Mouse (Mus musculus) stomach, embryonic 15.5 days (tissue): Measurements from ENCODE around the gene Zbtb32. TPM values are rescaled to one million over a fixed set of nuclear protein-coding genes. Genes with fewer than 3 reads are reported as not detected.

Experiments
- ATAC-seq: fragments of 200-750 bp; cut with Nextera tagmentation; 2 replicates; pipeline ENCODE4 v1.8.0; 2017; ENCODE audit warnings: low read depth, moderate number of reproducible peaks, moderate TSS enrichment; ENCODE audit not compliant: insufficient read depth, low FRiP score
- H3K27ac ChIP-seq: fragments of 300-500 bp; sonication (generic); 2 replicates; pipeline ENCODE4 v1.5.1; 2015; ENCODE audit warnings: mild to moderate bottlenecking, inconsistent platforms
- H3K27me3 ChIP-seq: fragments of 300-500 bp; sonication (generic); replicated peaks from 2 replicates; pipeline ENCODE4 v1.6.1; 2015; ENCODE audit warnings: inconsistent platforms
- H3K36me3 ChIP-seq: fragments of 300-500 bp; sonication (generic); 2 replicates; pipeline ENCODE4 v1.6.1; 2015; ENCODE audit warnings: inconsistent platforms
- H3K4me1 ChIP-seq: fragments of 300-500 bp; sonication (generic); 2 replicates; pipeline ENCODE4 v1.6.1; 2015; ENCODE audit warnings: inconsistent platforms
- H3K4me2 ChIP-seq: fragments of 300-500 bp; sonication (generic); 2 replicates; pipeline ENCODE4 v1.6.1; 2015; ENCODE audit warnings: mild to moderate bottlenecking, inconsistent platforms
- H3K4me3 ChIP-seq: fragments of 300-500 bp; sonication (generic); replicated peaks from 2 replicates; pipeline ENCODE4 v1.5.1; 2015; ENCODE audit warnings: inconsistent platforms
- H3K9ac ChIP-seq: fragments of 300-500 bp; sonication (generic); 2 replicates; pipeline ENCODE4 v1.6.1; 2015; ENCODE audit warnings: inconsistent platforms
- H3K9me3 ChIP-seq: fragments of 300-500 bp; sonication (generic); 2 replicates; pipeline ENCODE4 v1.6.1; 2016; ENCODE audit warnings: inconsistent platforms
- WGBS: fragments of 180-500 bp; shearing (Covaris S2); methylation state at CpG from one replicate; pipeline ENCODE4 v1.1.7; 2015; 5-methylcytosine and 5-hydroxymethylcytosine counted together
- polyA plus RNA-seq: library from polyadenylated mRNA; unstranded; fragments of >200 nt; fragmentation: Nextera tagmentation; extraction: Ambion mirVana; gene quantifications from 2 replicates; pipeline ENCODE4 v1.2.1, GENCODE M21; 2015

Zbtb32 gene
- polyA plus RNA-seq, 1 experiment from 2014 or later = 0.90 TPM

DNA sequence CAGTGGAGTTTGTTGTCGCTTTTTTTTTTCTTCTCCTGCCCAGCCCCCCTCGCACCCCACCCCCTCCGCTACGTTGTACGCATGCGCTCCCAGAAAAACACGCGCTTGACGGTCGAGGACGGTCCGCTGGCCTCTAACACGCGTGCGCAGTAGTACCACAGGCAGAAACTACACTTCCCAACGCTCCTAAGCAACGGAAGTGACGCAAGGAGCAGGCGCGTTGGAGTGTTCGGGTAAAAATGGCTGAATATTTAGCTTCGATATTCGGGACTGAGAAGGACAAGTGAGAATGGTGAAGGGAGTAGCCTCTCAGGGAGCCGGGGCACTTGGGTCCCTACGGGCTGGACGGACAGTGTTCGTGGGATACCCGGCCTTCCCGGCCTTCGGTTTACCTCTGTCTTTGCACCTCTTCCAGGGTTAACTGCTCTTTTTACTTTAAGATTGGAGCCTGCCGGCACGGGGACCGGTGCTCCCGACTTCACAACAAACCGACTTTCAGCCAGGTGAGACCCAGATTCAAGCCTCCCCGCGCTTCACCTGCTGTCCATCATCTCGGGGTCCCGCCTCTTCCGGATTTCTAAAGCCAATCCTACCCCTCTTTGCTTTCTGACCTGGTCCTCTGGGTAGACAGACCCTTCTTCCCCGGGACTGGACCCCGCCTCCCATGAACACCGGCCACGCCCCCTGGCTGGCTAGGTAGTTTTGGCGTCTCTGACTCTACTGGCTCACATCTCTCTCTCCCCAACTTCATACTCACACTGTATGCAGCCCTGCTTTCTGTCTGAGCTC, 35.4 kb downstream of the Zbtb32 start, which contains the start of the genes U2af1l4, Gm49396 and Psenen:
U2af1l4 (plus strand) TSS at position 185 of the 789 bp plus-strand sequence.
Gm49396 (plus strand) TSS at position 228 of the 789 bp plus-strand sequence.
Psenen (minus strand) TSS at position 511 of the 789 bp plus-strand sequence.
- H3K27me3 ChIP-seq = no peaks in the 10 kb centered on the region
- no peaks in the 10 kb centered on the region for H3K9me3 ChIP-seq
- peak within 1 kb of the TSS; percentile 70 for H3K4me2 ChIP-seq
- peak within 1 kb of the TSS; percentile 60 for H3K9ac ChIP-seq
- H3K4me3 ChIP-seq = peak within 1 kb of the TSS; percentile 88
- peaks cover 9% of the 10 kb centered on the region for H3K36me3 ChIP-seq
- ATAC-seq = peak; percentile 87
- WGBS = under 1% methylated on average over 45 of the region's 45 CpGs
- peak within 1 kb of the TSS; percentile 99 for H3K27ac ChIP-seq
- H3K4me1 ChIP-seq = peaks cover 12% of the 10 kb centered on the region; the same call in 1 of the 2 replicates

- H3K36me3 ChIP-seq = peaks cover 9% of the 10 kb centered on the region
- WGBS = under 1% methylated on average over 27 of the region's 27 CpGs
- peaks cover 15% of the 10 kb centered on the region; the same call in 1 of the 2 replicates for H3K4me1 ChIP-seq
- peak overlapping the region; percentile 99 for H3K27ac ChIP-seq
- peak overlapping the region; percentile 70 for H3K4me2 ChIP-seq
- no peaks in the 10 kb centered on the region for H3K27me3 ChIP-seq
- no peaks in the 10 kb centered on the region for H3K9me3 ChIP-seq
- H3K4me3 ChIP-seq = peak overlapping the region; percentile 88
- no peak for ATAC-seq
- peak overlapping the region; percentile 44 for H3K9ac ChIP-seq
Observed at GRCm38 (mm10) chr7:30562526-30563116, 36.1 kb downstream of the Zbtb32 start.

GRCm38 (mm10) chr7:30560296-30560695, 38.4 kb downstream of the Zbtb32 start:
- H3K9me3 ChIP-seq = no peaks in the 10 kb centered on the region
- peak overlapping the region; percentile 82; the same call in 1 of the 2 replicates for H3K4me2 ChIP-seq
- WGBS = 61% methylated on average over 2 of the region's 2 CpGs
- no peak overlapping the region for H3K4me3 ChIP-seq
- ATAC-seq = no peak
- no peak overlapping the region for H3K9ac ChIP-seq
- peaks cover 15% of the 10 kb centered on the region; the same call in 1 of the 2 replicates for H3K4me1 ChIP-seq
- H3K27ac ChIP-seq = no peak overlapping the region
- no peaks in the 10 kb centered on the region for H3K27me3 ChIP-seq
- peaks cover 18% of the 10 kb centered on the region for H3K36me3 ChIP-seq

DNA sequence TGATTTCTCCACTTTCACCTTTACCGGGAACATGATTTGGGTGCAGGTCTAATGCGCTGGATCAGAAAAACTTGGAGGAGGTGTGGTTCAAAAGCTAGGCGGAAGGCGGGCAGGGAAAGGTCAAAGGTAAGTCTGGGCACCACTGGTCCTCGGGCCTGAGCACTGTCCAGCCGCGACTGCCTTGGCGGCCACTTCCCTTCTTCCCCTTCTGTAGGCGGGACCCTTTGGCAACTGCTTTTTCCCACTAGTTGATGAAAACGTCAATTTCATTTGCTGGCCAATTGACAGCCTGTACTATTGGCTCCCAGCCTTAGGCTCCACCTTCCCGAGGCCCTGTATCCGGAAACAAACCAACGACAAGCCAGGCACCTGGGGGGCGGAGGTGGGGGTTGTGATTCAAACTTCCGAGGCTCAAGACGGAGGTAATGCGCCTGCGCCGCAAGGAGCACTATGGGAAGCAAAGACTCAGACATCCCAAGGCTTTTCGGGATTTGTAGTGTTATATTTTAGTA, 39.2 kb downstream of the Zbtb32 start, which contains the start of gene Lin37:
Lin37 (minus strand) TSS at position 396 of the 512 bp plus-strand sequence.
- under 1% methylated on average over 20 of the region's 20 CpGs for WGBS
- peak; percentile 83 for ATAC-seq
- H3K9me3 ChIP-seq = no peaks in the 10 kb centered on the region
- H3K4me2 ChIP-seq = peak within 1 kb of the TSS; percentile 82
- H3K4me1 ChIP-seq = peaks cover 15% of the 10 kb centered on the region; the same call in 1 of the 2 replicates
- peak within 1 kb of the TSS; percentile 61 for H3K4me3 ChIP-seq
- H3K36me3 ChIP-seq = peaks cover 23% of the 10 kb centered on the region
- no peaks in the 10 kb centered on the region for H3K27me3 ChIP-seq
- H3K9ac ChIP-seq = peak within 1 kb of the TSS; percentile 52
- peak within 1 kb of the TSS; percentile 70 for H3K27ac ChIP-seq

GRCm38 (mm10) chr7:30558656-30559442, 39.9 kb downstream of the Zbtb32 start:
- no peaks in the 10 kb centered on the region for H3K9me3 ChIP-seq
- peak overlapping the region; percentile 61 for H3K4me3 ChIP-seq
- peak overlapping the region; percentile 70 for H3K27ac ChIP-seq
- peak overlapping the region; percentile 52 for H3K9ac ChIP-seq
- H3K36me3 ChIP-seq = peaks cover 23% of the 10 kb centered on the region
- H3K27me3 ChIP-seq = no peaks in the 10 kb centered on the region
- no peak for ATAC-seq
- H3K4me2 ChIP-seq = peak overlapping the region; percentile 82
- 11% methylated on average over 12 of the region's 12 CpGs for WGBS
- peaks cover 11% of the 10 kb centered on the region; the same call in 1 of the 2 replicates for H3K4me1 ChIP-seq

DNA sequence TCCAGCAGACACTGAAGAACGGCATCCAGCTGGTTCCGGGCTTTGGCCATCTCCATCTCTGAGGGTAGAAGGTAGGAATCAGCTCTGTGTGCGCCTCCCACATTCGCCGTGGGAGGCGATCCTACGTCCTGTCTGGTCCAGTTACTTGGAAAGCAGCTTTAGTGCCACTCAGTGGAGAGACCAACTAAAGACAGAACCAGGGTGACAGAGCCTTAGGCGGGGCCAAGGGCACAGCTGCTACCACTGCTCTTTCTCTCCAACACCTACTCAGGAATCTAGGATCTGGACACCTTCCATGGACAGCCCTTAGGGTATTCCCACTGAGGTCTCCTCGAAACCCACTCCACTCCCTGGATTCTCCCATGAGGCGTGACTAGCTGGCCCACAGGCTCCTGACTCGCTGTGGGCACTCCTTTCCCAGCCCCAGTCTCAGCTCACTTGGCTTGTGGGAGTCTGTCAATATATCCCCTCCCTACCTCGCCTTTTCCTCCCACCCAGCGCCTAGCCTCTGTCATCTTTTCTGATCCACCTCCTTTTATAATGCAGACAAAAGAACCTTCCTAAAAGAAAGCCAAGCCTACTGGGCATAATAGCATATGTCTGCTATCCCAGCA, 40.7 kb downstream of the Zbtb32 start:
- Histone ChIP-seq H3K4me1 (peaks cover 19% of the 10 kb centered on the region), H3K36me3 (peaks cover 23% of the 10 kb centered on the region), H3K27ac (peak overlapping the region; percentile 44; the same call in 1 of the 2 replicates), H3K27me3 (no peaks in the 10 kb centered on the region), H3K9me3 (no peaks in the 10 kb centered on the region), H3K9ac (0 out of 2 replicates have a peak overlapping the region, but pooled peaks have one; percentile 9), H3K4me2 (peak overlapping the region; percentile 82), H3K4me3 (peak overlapping the region; percentile 61)
- no peak for ATAC-seq
- 82% methylated on average over 13 of the region's 13 CpGs for WGBS

- no peaks in the 10 kb centered on the region for H3K27me3 ChIP-seq
- H3K4me3 ChIP-seq = no peak overlapping the region
- H3K4me1 ChIP-seq = peaks cover 19% of the 10 kb centered on the region
- 92% methylated on average over 18 of the region's 18 CpGs for WGBS
- no peak for ATAC-seq
- no peak overlapping the region for H3K27ac ChIP-seq
- peaks cover 23% of the 10 kb centered on the region for H3K36me3 ChIP-seq
- no peaks in the 10 kb centered on the region for H3K9me3 ChIP-seq
- H3K9ac ChIP-seq = no peak overlapping the region
- H3K4me2 ChIP-seq = no peak overlapping the region
Observed at GRCm38 (mm10) chr7:30556894-30557536, 41.7 kb downstream of the Zbtb32 start.

DNA sequence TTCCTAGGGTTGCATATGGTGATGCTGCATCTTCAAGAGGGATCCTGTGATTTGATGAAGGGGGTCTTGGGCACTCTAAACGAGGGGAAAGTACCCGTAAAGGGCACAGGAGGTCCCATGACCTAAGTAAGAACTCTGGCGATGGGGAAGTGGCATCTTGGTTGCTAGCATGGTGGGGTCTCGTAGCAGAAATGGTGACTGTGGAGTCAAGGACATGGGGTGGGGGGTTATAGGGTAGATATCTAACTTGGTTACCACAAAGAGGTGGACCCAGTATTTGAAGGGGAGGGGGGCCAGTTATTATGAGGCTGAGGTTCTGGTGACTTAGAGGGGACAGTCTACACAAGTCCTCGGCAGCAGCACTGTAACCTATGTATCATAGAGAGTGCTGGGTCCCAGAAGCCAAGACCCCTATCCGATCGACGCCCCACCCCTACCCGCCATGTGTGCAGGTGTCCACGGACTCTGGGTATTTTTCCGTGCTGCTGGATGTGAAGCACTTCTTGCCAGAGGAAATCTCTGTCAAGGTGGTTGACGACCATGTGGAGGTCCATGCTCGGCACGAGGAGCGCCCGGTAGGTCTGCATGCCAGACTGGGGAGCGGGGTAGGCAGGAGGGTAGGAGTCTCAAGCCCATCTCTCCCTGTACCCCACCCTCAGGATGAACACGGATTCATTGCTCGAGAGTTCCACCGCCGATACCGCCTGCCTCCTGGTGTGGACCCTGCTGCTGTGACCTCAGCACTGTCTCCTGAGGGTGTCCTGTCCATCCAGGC, 44.7 kb downstream of the Zbtb32 start:
- H3K4me1 ChIP-seq = peaks cover 19% of the 10 kb centered on the region
- WGBS = 80% methylated on average over 22 of the region's 22 CpGs

GRCm38 (mm10) chr7:30553021-30553589, 45.6 kb downstream of the Zbtb32 start:
- H3K9me3 ChIP-seq = no peaks in the 10 kb centered on the region
- no peaks in the 10 kb centered on the region for H3K27me3 ChIP-seq
- peaks cover 11% of the 10 kb centered on the region for H3K4me1 ChIP-seq
- H3K27ac ChIP-seq = peak overlapping the region; percentile 99
- H3K4me3 ChIP-seq = peak overlapping the region; percentile 76
- peak overlapping the region; percentile 97 for H3K4me2 ChIP-seq
- ATAC-seq = no peak; the same call in 1 of the 2 replicates
- H3K36me3 ChIP-seq = peaks cover 23% of the 10 kb centered on the region
- peak overlapping the region; percentile 77 for H3K9ac ChIP-seq
- WGBS = 4% methylated on average over 23 of the region's 23 CpGs

More for the DNA sequence above, 44.7 kb downstream of the Zbtb32 start:
- ATAC-seq = no peak
- Histone ChIP-seq H3K9me3 (no peaks in the 10 kb centered on the region), H3K27me3 (no peaks in the 10 kb centered on the region), H3K4me3 (peak overlapping the region; percentile 76), H3K4me2 (peak overlapping the region; percentile 97), H3K27ac (peak overlapping the region; percentile 99; the same call in 1 of the 2 replicates), H3K9ac (no peak overlapping the region), H3K36me3 (peaks cover 23% of the 10 kb centered on the region)
